Mouse (Mus musculus): ENCODE measurements around the gene Stam. TPM values are rescaled to one million over a fixed set of nuclear protein-coding genes. Genes with fewer than 3 reads are reported as not detected.

Stam gene
- polyA plus RNA-seq, 1 experiment from 2014 or later = 83.0 TPM

- Histone ChIP-seq H3K4me3 (ENCODE audit: low read depth, low read length) (peak overlapping the region; percentile 72), H3K4me2 (ENCODE audit: low read depth, severe bottlenecking) (peak overlapping the region; percentile 80), H3K4me1 (ENCODE audit: control insufficient read depth, insufficient read depth, low read length) (no peaks in the 10 kb centered on the region), H3K27me3 (ENCODE audit: control insufficient read depth, insufficient read depth, low read length) (no peaks in the 10 kb centered on the region), H3K36me3 (ENCODE audit: control insufficient read depth, insufficient read depth, low read length) (no peaks in the 10 kb centered on the region), H3K9ac (ENCODE audit: low read length) (peak overlapping the region; percentile 77), H3K27ac (replicated peaks; ENCODE audit: low read depth, low read length) (no peak overlapping the region; the same call in 1 of the 2 replicates), H3K9me3 (ENCODE audit: control insufficient read depth, low read length) (no peaks in the 10 kb centered on the region)
- 2% methylated on average over 6 of the region's 6 CpGs for WGBS
- DNase-seq (ENCODE audit: low spot score) = no peak
- peak; percentile 23; the same call in 1 of the 2 replicates for ATAC-seq (ENCODE audit: insufficient number of reproducible peaks, low FRiP score, low TSS enrichment, low read depth)
Measured at GRCm38 (mm10) chr2:14054716-14055115, 19.2 kb upstream of the Stam start.

DNA sequence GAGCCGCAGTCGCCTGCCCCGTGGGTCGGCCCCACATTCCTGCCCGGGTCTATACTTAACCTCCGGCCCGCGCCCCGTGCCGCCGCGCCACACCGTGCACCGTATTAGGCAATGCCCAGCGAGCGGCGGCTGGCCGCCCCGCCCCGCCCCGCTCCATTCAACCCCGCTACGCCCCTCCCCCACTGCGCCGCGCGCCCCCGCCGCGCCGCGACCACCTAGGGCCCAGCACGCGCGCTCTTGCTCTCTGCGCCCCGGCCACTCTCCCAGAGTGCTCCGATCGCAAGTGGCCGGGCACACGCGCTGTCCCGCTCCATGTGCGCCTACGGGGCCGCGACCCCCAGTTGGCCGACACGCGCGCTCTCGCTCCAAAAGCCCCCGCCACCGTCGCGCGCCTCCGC is 18.7 kb upstream of the Stam start:
- H3K27me3 ChIP-seq (ENCODE audit: control insufficient read depth, insufficient read depth, low read length) = no peaks in the 10 kb centered on the region
- peak overlapping the region; percentile 80 for H3K4me2 ChIP-seq (ENCODE audit: low read depth, severe bottlenecking)
- H3K9ac ChIP-seq (ENCODE audit: low read length) = peak overlapping the region; percentile 77
- H3K36me3 ChIP-seq (ENCODE audit: control insufficient read depth, insufficient read depth, low read length) = no peaks in the 10 kb centered on the region
- DNase-seq (ENCODE audit: low spot score) (peak; percentile 90), ATAC-seq (ENCODE audit: insufficient number of reproducible peaks, low FRiP score, low TSS enrichment, low read depth) (peak; percentile 91)
- no peaks in the 10 kb centered on the region for H3K4me1 ChIP-seq (ENCODE audit: control insufficient read depth, insufficient read depth, low read length)
- H3K9me3 ChIP-seq (ENCODE audit: control insufficient read depth, low read length) = no peaks in the 10 kb centered on the region
- under 1% methylated on average over 38 of the region's 58 CpGs for WGBS
- H3K27ac ChIP-seq (replicated peaks; ENCODE audit: low read depth, low read length) = peak overlapping the region; percentile 65
- peak overlapping the region; percentile 72 for H3K4me3 ChIP-seq (ENCODE audit: low read depth, low read length)

GRCm38 (mm10) chr2:14055566-14056331 is 18.1 kb upstream of the Stam start, which contains the start of gene Hacd1:
TSS of gene Hacd1 (minus strand) at chr2:14056135.
- ATAC-seq (ENCODE audit: insufficient number of reproducible peaks, low FRiP score, low TSS enrichment, low read depth) (peak; percentile 87), DNase-seq (ENCODE audit: low spot score) (peak; percentile 75)
- Histone ChIP-seq H3K27me3 (ENCODE audit: control insufficient read depth, insufficient read depth, low read length) (no peaks in the 10 kb centered on the region), H3K27ac (replicated peaks; ENCODE audit: low read depth, low read length) (peak within 1 kb of the TSS; percentile 65), H3K9ac (ENCODE audit: low read length) (peak within 1 kb of the TSS; percentile 77), H3K36me3 (ENCODE audit: control insufficient read depth, insufficient read depth, low read length) (no peaks in the 10 kb centered on the region), H3K9me3 (ENCODE audit: control insufficient read depth, low read length) (no peaks in the 10 kb centered on the region), H3K4me2 (ENCODE audit: low read depth, severe bottlenecking) (peak within 1 kb of the TSS; percentile 80), H3K4me1 (ENCODE audit: control insufficient read depth, insufficient read depth, low read length) (no peaks in the 10 kb centered on the region), H3K4me3 (ENCODE audit: low read depth, low read length) (peak within 1 kb of the TSS; percentile 72)
- WGBS = under 1% methylated on average over 87 of the region's 101 CpGs

GRCm38 (mm10) chr2:14065704-14066650 is 7.9 kb upstream of the Stam start:
- WGBS = 56% methylated on average over 2 of the region's 2 CpGs
- DNase-seq (ENCODE audit: low spot score) (no peak), ATAC-seq (ENCODE audit: insufficient number of reproducible peaks, low FRiP score, low TSS enrichment, low read depth) (no peak)
- H3K4me2 ChIP-seq (ENCODE audit: low read depth, severe bottlenecking) = no peak overlapping the region
- H3K27ac ChIP-seq (replicated peaks; ENCODE audit: low read depth, low read length) = no peak overlapping the region
- H3K9ac ChIP-seq (ENCODE audit: low read length) = no peak overlapping the region
- no peak overlapping the region for H3K4me3 ChIP-seq (ENCODE audit: low read depth, low read length)
- no peaks in the 10 kb centered on the region for H3K4me1 ChIP-seq (ENCODE audit: control insufficient read depth, insufficient read depth, low read length)
- H3K27me3 ChIP-seq (ENCODE audit: control insufficient read depth, insufficient read depth, low read length) = no peaks in the 10 kb centered on the region
- H3K36me3 ChIP-seq (ENCODE audit: control insufficient read depth, insufficient read depth, low read length) = no peaks in the 10 kb centered on the region
- no peaks in the 10 kb centered on the region for H3K9me3 ChIP-seq (ENCODE audit: control insufficient read depth, low read length)

DNA sequence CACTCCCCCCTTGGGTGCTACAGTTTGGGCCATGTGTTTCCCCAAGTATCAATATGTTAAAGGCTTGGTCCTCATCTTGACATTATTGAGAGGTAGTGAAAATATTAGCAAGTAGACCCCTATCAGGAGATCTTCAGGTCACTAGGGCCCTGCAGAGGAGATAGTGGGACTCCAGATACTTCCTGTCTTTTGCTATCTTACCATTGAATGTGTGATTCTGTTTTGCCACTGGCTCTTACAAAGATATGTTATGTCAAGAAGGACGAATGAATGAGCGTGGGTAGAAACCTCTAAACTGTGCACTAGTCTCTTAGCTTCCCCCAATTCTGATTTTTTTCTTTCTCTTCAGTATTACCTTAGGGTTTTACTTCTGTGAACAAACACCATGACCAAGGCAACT is 4.9 kb upstream of the Stam start:
- Histone ChIP-seq H3K4me2 (ENCODE audit: low read depth, severe bottlenecking) (no peak overlapping the region), H3K4me1 (ENCODE audit: control insufficient read depth, insufficient read depth, low read length) (no peaks in the 10 kb centered on the region), H3K4me3 (ENCODE audit: low read depth, low read length) (no peak overlapping the region), H3K9me3 (ENCODE audit: control insufficient read depth, low read length) (no peaks in the 10 kb centered on the region), H3K36me3 (ENCODE audit: control insufficient read depth, insufficient read depth, low read length) (no peaks in the 10 kb centered on the region), H3K27ac (replicated peaks; ENCODE audit: low read depth, low read length) (no peak overlapping the region), H3K27me3 (ENCODE audit: control insufficient read depth, insufficient read depth, low read length) (no peaks in the 10 kb centered on the region), H3K9ac (ENCODE audit: low read length) (no peak overlapping the region)
- ATAC-seq (ENCODE audit: insufficient number of reproducible peaks, low FRiP score, low TSS enrichment, low read depth) (no peak), DNase-seq (ENCODE audit: low spot score) (no peak)
- WGBS = 84% methylated on average over 2 of the region's 2 CpGs

GRCm38 (mm10) chr2:14070466-14070865 is 3.4 kb upstream of the Stam start:
- Histone ChIP-seq H3K4me2 (ENCODE audit: low read depth, severe bottlenecking) (no peak overlapping the region), H3K36me3 (ENCODE audit: control insufficient read depth, insufficient read depth, low read length) (no peaks in the 10 kb centered on the region), H3K4me1 (ENCODE audit: control insufficient read depth, insufficient read depth, low read length) (0 out of 2 replicates have a peak, but pooled peaks cover 7% of the 10 kb centered on the region), H3K9me3 (ENCODE audit: control insufficient read depth, low read length) (no peaks in the 10 kb centered on the region), H3K4me3 (ENCODE audit: low read depth, low read length) (no peak overlapping the region), H3K27me3 (ENCODE audit: control insufficient read depth, insufficient read depth, low read length) (no peaks in the 10 kb centered on the region), H3K27ac (replicated peaks; ENCODE audit: low read depth, low read length) (no peak overlapping the region), H3K9ac (ENCODE audit: low read length) (no peak overlapping the region)
- DNase-seq (ENCODE audit: low spot score) = no peak
- WGBS = 82% methylated on average over 8 of the region's 8 CpGs
- ATAC-seq (ENCODE audit: insufficient number of reproducible peaks, low FRiP score, low TSS enrichment, low read depth) = no peak

DNA sequence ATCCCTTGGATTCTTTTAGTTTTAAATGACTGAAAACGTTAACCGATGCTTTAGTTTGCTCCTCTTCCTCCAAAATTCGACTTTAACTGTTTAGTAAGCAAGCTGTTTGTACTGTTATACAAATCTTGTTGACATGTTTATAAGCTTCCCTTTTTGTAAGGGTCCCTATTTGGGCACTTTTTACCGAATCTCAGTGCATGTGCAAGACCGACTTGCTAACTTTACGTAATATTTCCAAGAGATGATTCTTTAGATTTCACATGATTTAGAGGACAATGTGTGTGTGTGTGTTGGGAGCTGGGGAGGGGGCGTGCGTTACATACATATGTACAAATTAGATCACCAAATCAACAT is 913 bp upstream of the Stam start:
- H3K4me3 ChIP-seq (ENCODE audit: low read depth, low read length) = peak overlapping the region; percentile 71
- H3K36me3 ChIP-seq (ENCODE audit: control insufficient read depth, insufficient read depth, low read length) = no peaks in the 10 kb centered on the region
- no peak for ATAC-seq (ENCODE audit: insufficient number of reproducible peaks, low FRiP score, low TSS enrichment, low read depth)
- H3K27me3 ChIP-seq (ENCODE audit: control insufficient read depth, insufficient read depth, low read length) = no peaks in the 10 kb centered on the region
- H3K4me2 ChIP-seq (ENCODE audit: low read depth, severe bottlenecking) = peak overlapping the region; percentile 72
- H3K4me1 ChIP-seq (ENCODE audit: control insufficient read depth, insufficient read depth, low read length) = 0 out of 2 replicates have a peak, but pooled peaks cover 12% of the 10 kb centered on the region
- peak overlapping the region; percentile 84; the same call in 1 of the 2 replicates for H3K27ac ChIP-seq (replicated peaks; ENCODE audit: low read depth, low read length)
- no peak for DNase-seq (ENCODE audit: low spot score)
- H3K9ac ChIP-seq (ENCODE audit: low read length) = peak overlapping the region; percentile 85
- H3K9me3 ChIP-seq (ENCODE audit: control insufficient read depth, low read length) = no peaks in the 10 kb centered on the region
- WGBS = 18% methylated on average over 8 of the region's 8 CpGs

DNA sequence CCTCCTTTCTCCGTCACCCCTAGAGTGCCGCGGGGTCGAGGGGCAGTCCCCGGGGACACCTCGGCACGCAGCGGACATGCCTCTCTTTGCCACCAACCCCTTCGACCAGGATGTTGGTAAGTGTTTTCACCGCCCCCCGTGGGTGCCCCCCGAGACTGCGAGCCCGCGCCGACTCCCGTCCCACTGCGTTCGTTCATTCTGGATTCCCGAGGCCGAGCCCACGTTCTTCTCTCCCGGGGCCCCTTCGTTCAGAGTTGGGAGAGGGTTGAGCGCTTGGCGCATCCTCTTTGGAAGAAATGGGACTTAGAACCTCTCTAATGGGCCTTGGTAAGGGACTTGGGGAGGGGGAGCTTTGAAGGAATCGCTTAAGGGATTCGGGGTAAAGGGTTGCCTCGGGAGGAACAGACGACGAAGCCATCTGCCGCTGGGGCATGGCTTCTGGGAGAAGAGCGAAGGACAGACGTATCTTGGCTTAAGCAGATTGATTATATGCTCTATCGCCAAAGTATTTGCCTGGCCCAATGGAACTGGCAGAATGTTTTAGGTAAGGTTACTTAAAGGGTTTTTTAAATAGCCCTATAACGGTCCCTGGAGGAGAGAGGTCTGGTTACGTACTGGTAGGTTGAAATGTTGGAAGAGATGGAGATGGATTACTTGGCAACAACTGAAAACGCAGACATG is 463 bp downstream of the Stam start:
- peak overlapping the region; percentile 85 for H3K9ac ChIP-seq (ENCODE audit: low read length)
- H3K36me3 ChIP-seq (ENCODE audit: control insufficient read depth, insufficient read depth, low read length) = no peaks in the 10 kb centered on the region
- no peaks in the 10 kb centered on the region for H3K9me3 ChIP-seq (ENCODE audit: control insufficient read depth, low read length)
- ATAC-seq (ENCODE audit: insufficient number of reproducible peaks, low FRiP score, low TSS enrichment, low read depth) = no peak
- no peak for DNase-seq (ENCODE audit: low spot score)
- H3K27ac ChIP-seq (replicated peaks; ENCODE audit: low read depth, low read length) = peak overlapping the region; percentile 84
- H3K4me2 ChIP-seq (ENCODE audit: low read depth, severe bottlenecking) = peak overlapping the region; percentile 72
- WGBS = under 1% methylated on average over 38 of the region's 38 CpGs
- no peaks in the 10 kb centered on the region for H3K27me3 ChIP-seq (ENCODE audit: control insufficient read depth, insufficient read depth, low read length)
- H3K4me3 ChIP-seq (ENCODE audit: low read depth, low read length) = peak overlapping the region; percentile 71
- H3K4me1 ChIP-seq (ENCODE audit: control insufficient read depth, insufficient read depth, low read length) = 0 out of 2 replicates have a peak, but pooled peaks cover 12% of the 10 kb centered on the region
